In the genomic region with DNA sequence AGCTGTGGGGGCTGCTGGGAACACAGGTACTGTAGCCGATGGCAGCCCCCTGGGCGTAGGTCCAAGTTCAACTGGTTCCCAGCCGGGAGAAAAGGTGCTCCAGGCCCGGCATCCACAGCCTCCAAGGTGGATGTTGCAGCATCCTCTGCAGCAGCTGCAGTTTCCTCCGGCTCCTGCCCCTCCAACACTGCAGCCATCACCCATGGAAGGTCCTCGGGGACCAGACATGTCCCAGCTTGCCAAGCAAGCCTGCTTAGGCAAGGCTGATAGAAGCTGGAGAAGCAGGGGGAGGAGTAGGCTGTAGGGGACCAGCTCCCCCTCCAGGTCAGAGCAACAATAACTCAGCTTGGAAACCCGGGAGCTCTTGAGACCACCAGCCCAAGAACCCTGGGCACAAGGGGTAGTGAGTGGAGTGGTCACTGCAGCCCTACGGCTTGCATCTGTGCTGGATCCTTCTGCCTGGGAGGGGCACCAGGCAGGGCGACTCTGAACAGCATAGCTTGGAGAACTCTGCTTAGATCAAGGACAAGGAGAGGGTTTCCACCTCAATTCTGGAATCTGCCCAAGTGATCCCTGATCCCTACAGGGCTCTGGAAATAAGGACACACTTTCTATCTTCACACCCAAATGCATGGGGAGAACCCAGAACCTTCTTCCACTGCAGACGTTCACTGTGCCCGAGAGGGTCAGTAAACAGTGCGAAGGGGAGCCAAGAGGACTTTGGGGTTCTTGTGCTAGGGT, we compare ENCODE assay signal across 1 mouse cellular context.
TF ChIP-seq lines count a peak whose summit lies in the region.

No protein-coding gene starts in this region.

TF ChIP-seq in C2C12, 6 proteins besides CTCF, POLR2A, EP300 and RAD21:
- TF ChIP-seq FOSL1 (IDR thresholded peaks at IDR 0.05; ENCODE audit: insufficient read depth, low read length, poor library complexity, severe bottlenecking) (no peak), MAX (IDR thresholded peaks at IDR 0.05) (no peak), USF1 (IDR thresholded peaks at IDR 0.05; ENCODE audit: low read depth) (no peak), CEBPB (IDR thresholded peaks at IDR 0.05; ENCODE audit: low read depth) (no peak), MYOG (IDR thresholded peaks at IDR 0.05; ENCODE audit: control insufficient read depth, extremely low read depth, insufficient read length) (no peak), MYOD1 (IDR thresholded peaks at IDR 0.05; ENCODE audit: control insufficient read depth, insufficient read length, low read depth) (no peak)
